Mouse (Mus musculus) embryonic facial prominence, embryonic 10.5 days (tissue): Measurements from ENCODE around the gene Ly6c2. TPM values are rescaled to one million over a fixed set of nuclear protein-coding genes. Genes with fewer than 3 reads are reported as not detected.
"Not testable (repeated sequence)": the region's sequence is repeated elsewhere in the genome, so short reads cannot be mapped to it uniquely, and the experiment has no call there.

Source experiments
- DNase-seq: peaks from one replicate; pipeline ENCODE4 v3.0.0-alpha.2; 2017; ENCODE audit warnings: low spot score
- H3K27ac ChIP-seq: fragments of 300-500 bp; sonication (generic); replicated peaks from 2 replicates; pipeline ENCODE4 v1.5.1; 2016; ENCODE audit warnings: mild to moderate bottlenecking
- H3K27me3 ChIP-seq: fragments of 300-500 bp; sonication (generic); replicated peaks from 2 replicates; pipeline ENCODE4 v1.6.1; 2016; ENCODE audit warnings: low read depth, mild to moderate bottlenecking; ENCODE audit not compliant: poor library complexity, severe bottlenecking
- H3K36me3 ChIP-seq: fragments of 300-500 bp; sonication (generic); replicated peaks from 2 replicates; pipeline ENCODE4 v1.6.1; 2016; ENCODE audit warnings: mild to moderate bottlenecking, moderate library complexity
- H3K4me1 ChIP-seq: fragments of 300-500 bp; sonication (generic); 2 replicates; pipeline ENCODE4 v1.6.1; 2016
- H3K4me3 ChIP-seq: fragments of 300-500 bp; sonication (generic); 2 replicates; pipeline ENCODE4 v1.5.1; 2016; ENCODE audit warnings: mild to moderate bottlenecking, moderate library complexity
- H3K9me3 ChIP-seq: fragments of 300-500 bp; sonication (generic); 2 replicates; pipeline ENCODE4 v1.6.1; 2016; ENCODE audit warnings: mild to moderate bottlenecking
- WGBS: fragments of 180-500 bp; shearing (Covaris S2); methylation state at CpG from one replicate; pipeline ENCODE4 v1.1.7; 2016; 5-methylcytosine and 5-hydroxymethylcytosine counted together
- polyA plus RNA-seq: library from polyadenylated mRNA; unstranded; fragments of >200 nt; fragmentation: Nextera tagmentation; extraction: Ambion mirVana; gene quantifications from 2 replicates; pipeline ENCODE4 v1.2.1, GENCODE M21; 2016

The Ly6c2 gene
- polyA plus RNA-seq = not detected in 2 replicates

DNA sequence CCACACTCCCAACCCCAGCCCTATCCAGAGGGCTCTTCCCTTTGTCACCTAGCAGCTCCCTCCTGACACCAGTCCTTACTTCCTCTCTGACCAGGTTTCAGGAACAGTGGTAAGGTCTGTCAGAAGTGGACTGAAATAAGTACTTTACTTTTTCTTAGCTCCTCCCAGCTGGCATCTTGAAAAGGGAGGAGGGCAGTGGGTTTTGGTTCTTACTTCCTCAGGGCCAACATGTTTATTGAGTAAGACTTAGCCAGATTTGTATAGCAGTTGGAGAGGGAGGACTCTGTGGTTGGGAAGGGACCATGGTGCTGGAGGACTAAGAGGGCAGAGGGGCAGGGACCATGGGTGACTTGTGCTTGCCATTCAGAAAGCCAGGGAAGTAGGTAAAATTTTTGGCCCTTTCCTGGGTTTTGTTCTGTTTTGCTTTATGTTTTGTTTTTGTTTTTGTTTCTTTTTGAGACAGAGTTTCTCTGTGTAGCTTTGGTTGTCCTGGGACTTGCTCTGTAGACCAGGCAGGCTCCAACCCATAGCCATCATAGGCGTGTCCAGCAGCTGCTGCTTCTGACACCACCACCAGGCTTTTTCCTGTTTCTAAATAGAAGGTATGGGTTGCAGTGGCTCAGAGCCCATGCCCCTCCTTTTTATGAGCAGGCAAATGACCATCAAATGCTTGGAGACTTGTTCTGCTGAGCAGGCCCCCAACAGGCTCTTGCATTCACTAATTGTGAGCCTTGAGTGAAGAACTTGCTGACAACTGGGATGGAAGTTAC, at the start of gene Ly6c2:
Gene Ly6c2, minus strand, starts transcription at position 110 of the 770 bp plus-strand sequence.
- H3K4me1 ChIP-seq, H3K4me3 ChIP-seq, DNase-seq, H3K27me3 ChIP-seq, H3K27ac ChIP-seq, H3K9me3 ChIP-seq, H3K36me3 ChIP-seq: not testable (repeated sequence)
- WGBS = 92% methylated on average over 1 of the region's 1 CpGs

DNA sequence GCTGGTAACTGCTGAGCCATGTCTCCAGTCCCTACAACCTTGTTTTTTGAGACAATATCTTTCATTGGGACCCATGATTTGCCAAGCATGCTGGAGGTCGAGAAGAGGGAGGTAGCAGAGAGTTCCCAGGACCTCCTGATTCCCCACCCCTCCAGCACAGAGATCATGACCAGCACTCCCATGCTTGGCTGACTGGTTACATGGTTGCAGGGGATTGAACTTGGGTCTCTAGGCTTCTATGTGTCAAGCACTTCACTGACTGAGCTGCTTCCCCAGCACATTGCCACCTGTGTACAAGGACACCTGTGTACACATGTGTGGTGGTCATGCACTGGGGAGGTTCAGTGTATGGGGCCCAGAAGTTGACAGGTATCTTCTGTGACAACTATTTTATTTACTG, 45.9 kb upstream of the Ly6c2 start:
- Histone ChIP-seq H3K4me1 (no peaks in the 10 kb centered on the region), H3K36me3 (no peaks in the 10 kb centered on the region), H3K27ac (no peak overlapping the region), H3K27me3 (no peaks in the 10 kb centered on the region), H3K4me3 (no peak overlapping the region), H3K9me3 (peaks cover 15% of the 10 kb centered on the region)
- no peak for DNase-seq
- WGBS = 60% methylated on average over 1 of the region's 1 CpGs

DNA sequence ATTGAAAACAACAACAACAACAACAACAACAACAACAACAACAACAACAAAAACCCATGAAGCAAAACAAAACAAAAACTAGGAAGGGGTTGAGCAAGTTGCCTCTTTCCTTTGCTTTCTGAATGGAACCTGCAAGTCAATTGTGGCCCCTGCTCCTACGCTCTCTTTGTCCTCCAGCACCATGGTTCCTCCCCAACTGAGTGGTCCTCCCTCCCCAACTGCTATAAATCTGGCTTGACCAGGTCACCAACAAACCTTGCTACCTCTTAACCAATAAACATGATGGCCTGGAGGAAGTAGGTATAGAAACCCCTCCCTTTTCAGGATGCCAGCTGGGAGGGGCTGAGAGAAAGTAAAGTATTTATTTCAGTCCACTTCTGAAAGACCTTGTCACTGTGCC, 43.2 kb upstream of the Ly6c2 start, which contains the start of gene Ly6g:
Gene Ly6g, plus strand, starts transcription at position 301 of the 400 bp plus-strand sequence.
- Histone ChIP-seq H3K4me3 (no peak within 1 kb of the TSS), H3K9me3 (peaks cover 10% of the 10 kb centered on the region), H3K4me1 (no peaks in the 10 kb centered on the region), H3K27ac (no peak within 1 kb of the TSS), H3K36me3 (no peaks in the 10 kb centered on the region), H3K27me3 (no peaks in the 10 kb centered on the region)
- 87% methylated on average over 1 of the region's 1 CpGs for WGBS
- no peak for DNase-seq

DNA sequence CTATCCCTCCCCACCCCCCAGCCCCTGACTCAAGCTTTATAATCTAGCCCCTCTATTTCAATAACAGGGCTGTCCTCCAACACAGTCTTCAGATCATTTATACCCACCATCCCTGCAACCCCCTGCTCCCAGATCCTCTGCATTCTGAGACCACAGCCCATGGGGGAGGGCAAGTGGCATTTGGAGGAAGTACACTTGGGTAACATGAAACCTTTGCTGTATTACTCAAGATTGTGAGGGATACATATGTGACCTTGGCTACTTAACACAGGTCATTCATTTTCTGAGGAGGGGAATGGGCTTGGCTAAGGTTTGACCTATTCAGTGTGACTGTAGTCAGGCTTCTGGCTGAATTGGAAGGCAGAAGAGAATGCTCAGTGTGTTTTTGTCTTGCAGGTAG, 41.3 kb upstream of the Ly6c2 start:
- H3K27ac ChIP-seq = no peak overlapping the region
- H3K9me3 ChIP-seq = no peaks in the 10 kb centered on the region; the same call in 1 of the 2 replicates
- no peak for DNase-seq
- no peaks in the 10 kb centered on the region for H3K27me3 ChIP-seq
- H3K4me1 ChIP-seq = no peaks in the 10 kb centered on the region
- H3K36me3 ChIP-seq = no peaks in the 10 kb centered on the region
- no peak overlapping the region for H3K4me3 ChIP-seq

DNA sequence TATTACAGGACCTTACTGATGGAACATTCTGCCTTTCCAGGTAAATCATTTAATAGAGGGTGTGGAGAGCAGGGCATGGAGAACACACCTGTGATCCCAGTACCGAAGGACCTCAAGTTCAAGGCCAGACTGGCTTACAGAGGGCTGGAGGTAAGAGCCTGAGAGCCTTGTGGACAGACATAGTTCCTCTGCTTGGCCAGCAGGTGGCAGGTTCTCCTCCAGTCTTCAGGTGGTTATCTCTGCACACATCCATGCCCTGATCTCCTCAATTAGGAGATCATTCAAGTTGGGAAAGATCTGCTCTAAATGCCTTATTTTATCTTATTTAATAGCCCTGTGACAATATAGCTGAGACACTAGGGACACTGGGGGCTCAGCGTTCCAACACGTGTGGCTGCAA, 32.0 kb upstream of the Ly6c2 start:
- 75% methylated on average over 3 of the region's 3 CpGs for WGBS
- H3K4me3 ChIP-seq = no peak overlapping the region
- no peak overlapping the region for H3K27ac ChIP-seq
- DNase-seq = no peak
- H3K9me3 ChIP-seq = no peaks in the 10 kb centered on the region
- H3K27me3 ChIP-seq = no peaks in the 10 kb centered on the region
- H3K4me1 ChIP-seq = no peaks in the 10 kb centered on the region
- H3K36me3 ChIP-seq = no peaks in the 10 kb centered on the region

DNA sequence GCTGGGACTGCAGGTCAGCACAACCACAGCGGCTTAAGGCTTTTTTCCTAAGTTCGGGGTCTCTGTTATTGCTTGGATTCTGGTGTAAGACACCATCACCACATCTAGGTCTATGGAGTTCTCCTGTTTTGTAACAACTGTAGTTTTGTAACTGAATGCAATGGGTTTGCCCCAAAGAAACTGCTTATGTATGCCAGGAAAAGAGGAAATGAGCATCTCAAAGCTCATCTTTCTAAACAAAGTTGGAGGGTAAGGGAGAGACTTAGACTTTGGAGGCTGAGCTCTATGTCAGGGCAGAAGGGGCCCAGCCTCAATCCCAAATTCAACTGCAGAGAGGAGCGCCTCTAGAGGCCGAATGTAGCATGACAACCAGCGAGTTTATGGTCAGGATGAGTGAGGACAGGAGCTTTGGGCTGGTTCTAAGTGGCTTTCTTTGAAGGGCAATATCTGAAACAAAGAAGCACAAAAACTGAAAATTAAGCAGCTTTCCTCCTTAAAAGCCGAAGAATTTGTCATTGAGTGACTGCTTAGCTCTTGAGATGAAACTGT, 30.1 kb upstream of the Ly6c2 start:
- not testable (repeated sequence) for H3K9me3 ChIP-seq, H3K27ac ChIP-seq, H3K36me3 ChIP-seq, H3K4me3 ChIP-seq, H3K4me1 ChIP-seq, H3K27me3 ChIP-seq
- 44% methylated on average over 6 of the region's 6 CpGs for WGBS
- peak; percentile 25 for DNase-seq

DNA sequence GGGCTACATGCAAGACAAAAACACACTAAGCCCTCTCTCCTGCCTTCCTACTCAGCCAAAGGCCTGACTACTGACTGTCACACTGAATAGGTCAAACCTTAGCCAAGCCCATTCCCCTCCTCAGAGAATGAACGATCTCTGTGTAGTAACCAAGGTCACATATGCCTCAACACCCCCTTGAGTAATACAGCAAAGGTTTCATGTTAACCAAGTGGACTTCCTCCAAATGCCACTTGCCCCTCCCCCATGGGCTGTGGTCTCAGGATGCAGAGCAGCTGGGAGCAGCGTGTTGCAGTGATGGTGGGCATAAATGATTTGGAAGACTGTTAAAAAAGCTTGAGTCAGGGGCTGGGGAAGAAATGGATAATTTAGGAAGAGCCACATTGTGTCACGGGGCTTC, 26.0 kb upstream of the Ly6c2 start:
- 78% methylated on average over 3 of the region's 3 CpGs for WGBS
- not testable (repeated sequence) for H3K27me3 ChIP-seq, H3K27ac ChIP-seq, DNase-seq, H3K9me3 ChIP-seq, H3K4me3 ChIP-seq, H3K36me3 ChIP-seq, H3K4me1 ChIP-seq

DNA sequence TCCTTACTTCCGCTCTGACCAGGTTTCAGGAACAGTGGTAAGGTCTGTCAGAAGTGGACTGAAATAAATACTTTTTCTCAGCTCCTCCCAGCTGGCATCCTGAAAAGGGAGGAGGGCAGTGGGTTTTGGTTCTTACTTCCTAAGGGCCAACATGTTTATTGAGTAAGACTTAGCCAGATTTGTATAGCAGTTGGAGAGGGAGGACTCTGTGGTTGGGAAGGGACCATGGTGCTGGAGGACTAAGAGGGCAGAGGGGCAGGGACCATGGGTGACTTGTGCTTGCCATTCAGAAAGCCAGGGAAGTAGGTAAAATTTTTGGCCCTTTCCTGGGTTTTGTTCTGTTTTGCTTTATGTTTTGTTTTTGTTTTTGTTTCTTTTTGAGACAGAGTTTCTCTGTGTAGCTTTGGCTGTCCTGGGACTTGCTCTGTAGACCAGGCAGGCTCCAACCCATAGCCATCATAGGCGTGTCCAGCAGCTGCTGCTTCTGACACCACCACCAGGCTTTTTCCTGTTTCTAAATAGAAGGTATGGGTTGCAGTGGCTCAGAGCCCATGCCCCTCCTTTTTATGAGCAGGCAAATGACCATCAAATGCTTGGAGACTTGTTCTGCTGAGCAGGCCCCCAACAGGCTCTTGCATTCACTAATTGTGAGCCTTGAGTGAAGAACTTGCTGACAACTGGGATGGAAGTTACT, 23.5 kb upstream of the Ly6c2 start:
- H3K36me3 ChIP-seq, H3K4me3 ChIP-seq, H3K27ac ChIP-seq, H3K4me1 ChIP-seq, DNase-seq, H3K27me3 ChIP-seq, H3K9me3 ChIP-seq: not testable (repeated sequence)
- WGBS = 90% methylated on average over 2 of the region's 2 CpGs

DNA sequence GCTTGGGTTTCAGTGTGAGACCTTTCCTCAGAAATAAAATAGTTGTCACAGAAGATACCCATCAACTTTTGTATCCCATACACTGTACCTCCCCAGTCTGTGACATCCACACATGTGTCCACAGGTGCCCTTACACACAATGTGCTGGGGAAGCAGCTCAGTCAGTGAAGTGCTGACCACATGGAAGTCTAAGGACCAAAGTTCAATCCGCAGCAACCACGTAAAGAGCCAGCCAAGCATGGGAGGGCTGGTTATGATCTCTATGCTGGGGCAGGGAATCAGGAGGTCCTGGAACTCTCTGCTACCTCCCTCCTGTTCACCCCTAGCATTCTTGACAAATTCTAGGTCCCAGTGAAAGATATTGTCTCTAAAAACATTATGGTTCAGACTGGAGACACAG, 20.6 kb upstream of the Ly6c2 start:
- not testable (repeated sequence) for H3K4me3 ChIP-seq, H3K9me3 ChIP-seq, DNase-seq, H3K27me3 ChIP-seq, H3K4me1 ChIP-seq, H3K36me3 ChIP-seq, H3K27ac ChIP-seq
- 89% methylated on average over 2 of the region's 2 CpGs for WGBS

DNA sequence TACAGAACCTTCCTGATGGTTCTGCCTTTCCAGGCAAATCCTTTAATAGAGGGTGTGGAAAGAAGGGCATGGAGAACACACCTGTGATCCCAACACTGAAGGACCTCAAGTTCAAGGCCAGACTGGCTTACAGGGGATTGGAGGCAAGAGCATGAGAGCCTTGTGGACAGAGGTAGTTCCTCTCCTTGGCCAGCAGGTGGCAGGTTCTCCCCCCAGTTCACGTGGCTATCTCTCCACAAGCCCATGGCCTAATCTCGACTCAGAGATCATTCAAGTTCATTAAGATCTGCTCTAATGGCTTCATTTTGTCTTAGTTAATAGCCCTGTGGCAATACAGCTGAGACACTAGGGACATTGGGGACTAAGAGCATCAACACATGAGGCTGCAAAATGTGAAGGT, 8.3 kb upstream of the Ly6c2 start:
- Histone ChIP-seq H3K9me3 (0 out of 2 replicates have a peak, but pooled peaks cover 1% of the 10 kb centered on the region), H3K4me1 (no peaks in the 10 kb centered on the region), H3K4me3 (no peak overlapping the region), H3K36me3 (no peaks in the 10 kb centered on the region), H3K27ac (no peak overlapping the region), H3K27me3 (no peaks in the 10 kb centered on the region)
- peak; percentile 40 for DNase-seq
- 19% methylated on average over 2 of the region's 2 CpGs for WGBS

DNA sequence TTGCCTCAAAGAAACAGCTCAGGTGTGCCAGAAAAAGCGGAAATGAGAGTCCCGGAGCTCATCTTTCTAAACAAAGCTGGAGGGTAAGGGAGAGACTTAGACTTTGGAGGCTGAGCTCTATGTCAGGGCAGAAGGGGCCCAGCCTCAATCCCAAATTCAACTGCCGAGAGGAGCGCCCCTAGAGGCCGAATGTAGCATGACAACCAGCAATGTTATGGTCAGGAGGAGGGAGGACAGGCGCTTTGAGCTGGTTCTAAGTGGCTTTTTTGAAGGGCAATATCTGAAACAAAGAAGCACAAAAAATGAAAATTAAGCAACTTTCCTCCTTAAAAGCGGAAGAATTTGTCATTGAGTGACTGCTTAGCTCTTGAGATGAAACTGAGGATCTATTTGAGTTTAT, 7.0 kb upstream of the Ly6c2 start:
- H3K4me3 ChIP-seq, H3K4me1 ChIP-seq, H3K9me3 ChIP-seq, H3K36me3 ChIP-seq, H3K27me3 ChIP-seq, H3K27ac ChIP-seq: not testable (repeated sequence)
- peak; percentile 70 for DNase-seq
- WGBS = 17% methylated on average over 5 of the region's 7 CpGs

DNA sequence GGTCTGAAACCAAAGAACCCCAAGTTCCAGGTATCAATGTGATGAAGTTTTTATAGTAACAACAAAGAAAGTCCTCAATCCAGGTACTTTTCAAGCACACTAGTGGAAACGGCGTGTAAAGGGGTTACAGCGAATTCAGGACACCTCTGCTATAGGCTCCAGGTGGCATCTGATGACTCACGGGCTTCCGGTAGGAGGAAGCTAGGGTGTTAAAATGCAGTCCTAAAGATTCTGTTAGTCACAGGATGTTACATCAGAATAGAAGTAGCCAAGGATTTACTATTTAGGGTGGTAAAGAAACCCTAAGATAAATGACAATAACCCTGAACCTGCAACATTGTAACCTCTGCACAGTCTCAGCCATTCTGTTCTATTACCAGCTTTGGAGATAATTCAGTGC, 5.7 kb upstream of the Ly6c2 start:
- not testable (repeated sequence) for DNase-seq, H3K27ac ChIP-seq, H3K4me3 ChIP-seq, H3K4me1 ChIP-seq, H3K36me3 ChIP-seq, H3K27me3 ChIP-seq, H3K9me3 ChIP-seq
- WGBS = 92% methylated on average over 5 of the region's 5 CpGs

DNA sequence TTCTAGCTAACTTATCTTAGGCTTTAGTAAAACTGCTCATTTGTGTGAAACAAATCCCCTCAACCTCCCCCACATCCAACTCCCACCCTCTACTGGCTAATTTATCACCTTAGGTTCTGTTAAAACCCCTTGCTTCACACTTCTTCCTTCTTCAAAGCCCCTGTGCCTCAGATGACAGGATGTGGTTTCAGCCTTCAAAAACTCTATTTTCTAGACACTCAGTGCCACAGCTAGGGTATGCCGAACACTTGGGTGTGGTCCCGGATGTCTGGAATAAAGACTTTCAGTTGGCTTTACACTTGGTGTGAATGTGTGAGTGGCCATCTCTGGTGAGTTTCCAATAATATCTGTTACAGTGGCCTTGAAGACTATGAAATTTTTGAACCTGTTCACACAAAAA, 4.8 kb upstream of the Ly6c2 start:
- Histone ChIP-seq H3K9me3 (no peaks in the 10 kb centered on the region), H3K27ac (no peak overlapping the region), H3K27me3 (no peaks in the 10 kb centered on the region), H3K36me3 (no peaks in the 10 kb centered on the region), H3K4me3 (no peak overlapping the region), H3K4me1 (no peaks in the 10 kb centered on the region)
- DNase-seq = no peak
- WGBS = 94% methylated on average over 2 of the region's 2 CpGs
